Mouse (Mus musculus): Measurements from ENCODE around the gene Icam4. TPM values are rescaled to one million over a fixed set of nuclear protein-coding genes. Genes with fewer than 3 reads are reported as not detected.
"Not testable (repeated sequence)": the region's sequence is repeated elsewhere in the genome, so short reads cannot be mapped to it uniquely, and the experiment has no call there.

Icam4 gene
- polyA plus RNA-seq, 1 experiment from 2014 or later: 25.4 TPM

- Histone ChIP-seq H3K4me2 (0 out of 2 replicates have a peak overlapping the region, but pooled peaks have one; percentile 19), H3K27ac (ENCODE audit: low read depth, low read length) (no peak overlapping the region), H3K36me3 (ENCODE audit: control insufficient read depth, insufficient read depth, low read length) (no peaks in the 10 kb centered on the region), H3K9ac (ENCODE audit: low read depth, low read length) (no peak overlapping the region), H3K27me3 (ENCODE audit: control insufficient read depth, insufficient read depth, low read length) (peaks cover 79% of the 10 kb centered on the region), H3K9me3 (replicated peaks; ENCODE audit: control insufficient read depth, low read length) (no peaks in the 10 kb centered on the region), H3K4me3 (ENCODE audit: low read depth, low read length) (no peak overlapping the region), H3K4me1 (ENCODE audit: control insufficient read depth, insufficient read depth, low read length) (peaks cover 48% of the 10 kb centered on the region)
- 4% methylated on average over 17 of the region's 17 CpGs for WGBS (ENCODE audit: insufficient replicate concordance)
- ATAC-seq (replicated peaks; ENCODE audit: insufficient number of reproducible peaks, low FRiP score, low TSS enrichment): no peak
These were observed 5.4 kb downstream of the Icam4 start for GRCm38 (mm10) chr9:21034481-21035085.

GRCm38 (mm10) chr9:21035586-21035985, 6.4 kb downstream of the Icam4 start:
- Histone ChIP-seq H3K27ac (ENCODE audit: low read depth, low read length) (no peak overlapping the region), H3K9me3 (replicated peaks; ENCODE audit: control insufficient read depth, low read length) (no peaks in the 10 kb centered on the region), H3K9ac (ENCODE audit: low read depth, low read length) (no peak overlapping the region), H3K4me3 (ENCODE audit: low read depth, low read length) (no peak overlapping the region; the same call in 1 of the 2 replicates), H3K36me3 (ENCODE audit: control insufficient read depth, insufficient read depth, low read length) (no peaks in the 10 kb centered on the region), H3K4me1 (ENCODE audit: control insufficient read depth, insufficient read depth, low read length) (peaks cover 38% of the 10 kb centered on the region), H3K27me3 (ENCODE audit: control insufficient read depth, insufficient read depth, low read length) (peaks cover 86% of the 10 kb centered on the region), H3K4me2 (no peak overlapping the region)
- WGBS (ENCODE audit: insufficient replicate concordance): 22% methylated on average over 9 of the region's 9 CpGs
- no peak for ATAC-seq (replicated peaks; ENCODE audit: insufficient number of reproducible peaks, low FRiP score, low TSS enrichment)

DNA sequence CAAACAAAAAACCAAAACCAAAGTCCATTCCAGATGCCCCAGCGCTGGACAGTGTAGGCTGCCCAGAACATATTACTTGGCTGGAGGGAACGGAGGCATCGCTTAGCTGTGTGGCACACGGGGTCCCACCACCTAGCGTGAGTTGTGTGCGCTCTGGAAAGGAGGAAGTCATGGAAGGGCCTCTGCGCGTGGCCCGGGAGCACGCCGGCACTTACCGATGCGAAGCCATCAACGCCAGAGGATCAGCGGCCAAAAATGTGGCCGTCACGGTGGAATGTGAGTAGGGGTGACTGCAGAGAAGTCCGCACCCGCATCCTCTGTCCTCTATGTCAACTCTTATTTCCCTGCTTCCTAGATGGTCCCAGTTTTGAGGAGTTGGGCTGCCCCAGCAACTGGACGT, 7.0 kb downstream of the Icam4 start:
- no peak for ATAC-seq (replicated peaks; ENCODE audit: insufficient number of reproducible peaks, low FRiP score, low TSS enrichment)
- Histone ChIP-seq H3K4me3 (ENCODE audit: low read depth, low read length) (peak overlapping the region; percentile 32), H3K36me3 (ENCODE audit: control insufficient read depth, insufficient read depth, low read length) (no peaks in the 10 kb centered on the region), H3K9me3 (replicated peaks; ENCODE audit: control insufficient read depth, low read length) (no peaks in the 10 kb centered on the region), H3K27me3 (ENCODE audit: control insufficient read depth, insufficient read depth, low read length) (peaks cover 86% of the 10 kb centered on the region), H3K4me2 (peak overlapping the region; percentile 59; the same call in 1 of the 2 replicates), H3K9ac (ENCODE audit: low read depth, low read length) (no peak overlapping the region), H3K4me1 (ENCODE audit: control insufficient read depth, insufficient read depth, low read length) (peaks cover 34% of the 10 kb centered on the region), H3K27ac (ENCODE audit: low read depth, low read length) (no peak overlapping the region)
- WGBS (ENCODE audit: insufficient replicate concordance): 8% methylated on average over 20 of the region's 20 CpGs

DNA sequence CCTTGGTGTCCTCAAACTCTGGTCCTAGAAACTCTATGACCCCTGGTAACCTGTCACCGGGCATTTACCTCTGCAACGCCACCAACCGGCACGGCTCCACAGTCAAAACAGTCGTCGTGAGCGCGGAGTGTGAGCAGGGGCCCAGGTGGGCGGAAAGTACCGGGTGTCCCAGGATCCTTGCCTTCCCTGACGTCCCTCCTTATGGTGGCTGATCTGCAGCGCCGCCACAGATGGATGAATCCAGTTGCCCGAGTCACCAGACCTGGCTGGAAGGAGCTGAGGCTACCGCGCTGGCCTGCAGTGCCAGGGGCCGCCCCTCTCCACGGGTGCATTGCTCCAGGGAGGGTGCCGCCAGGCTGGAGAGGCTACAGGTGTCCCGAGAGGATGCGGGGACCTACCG, 7.5 kb downstream of the Icam4 start:
- Histone ChIP-seq H3K27ac (ENCODE audit: low read depth, low read length) (no peak overlapping the region), H3K9ac (ENCODE audit: low read depth, low read length) (no peak overlapping the region), H3K9me3 (replicated peaks; ENCODE audit: control insufficient read depth, low read length) (no peaks in the 10 kb centered on the region), H3K27me3 (ENCODE audit: control insufficient read depth, insufficient read depth, low read length) (peaks cover 81% of the 10 kb centered on the region), H3K36me3 (ENCODE audit: control insufficient read depth, insufficient read depth, low read length) (no peaks in the 10 kb centered on the region), H3K4me3 (ENCODE audit: low read depth, low read length) (peak overlapping the region; percentile 32), H3K4me1 (ENCODE audit: control insufficient read depth, insufficient read depth, low read length) (peaks cover 30% of the 10 kb centered on the region), H3K4me2 (peak overlapping the region; percentile 59)
- WGBS (ENCODE audit: insufficient replicate concordance): 2% methylated on average over 22 of the region's 22 CpGs
- no peak for ATAC-seq (replicated peaks; ENCODE audit: insufficient number of reproducible peaks, low FRiP score, low TSS enrichment)

DNA sequence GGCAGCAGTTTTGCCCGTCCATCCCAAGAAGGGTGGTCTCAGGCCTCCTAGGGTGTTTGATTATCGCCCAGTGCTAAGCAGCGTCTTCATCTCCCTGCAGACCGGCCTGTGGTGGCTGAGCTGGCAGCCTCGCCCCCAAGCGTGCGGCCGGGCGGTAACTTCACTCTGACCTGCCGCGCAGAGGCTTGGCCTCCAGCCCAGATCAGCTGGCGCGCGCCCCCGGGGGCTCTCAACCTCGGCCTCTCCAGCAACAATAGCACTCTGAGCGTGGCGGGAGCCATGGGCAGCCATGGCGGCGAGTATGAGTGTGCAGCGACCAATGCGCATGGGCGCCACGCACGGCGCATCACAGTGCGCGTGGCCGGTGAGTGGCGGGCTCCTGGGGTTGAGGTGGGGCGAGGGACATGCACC, 8.3 kb downstream of the Icam4 start:
- peak overlapping the region; percentile 59 for H3K4me2 ChIP-seq
- H3K4me1 ChIP-seq (ENCODE audit: control insufficient read depth, insufficient read depth, low read length): peaks cover 24% of the 10 kb centered on the region
- H3K9me3 ChIP-seq (replicated peaks; ENCODE audit: control insufficient read depth, low read length): no peaks in the 10 kb centered on the region
- H3K9ac ChIP-seq (ENCODE audit: low read depth, low read length): peak overlapping the region; percentile 52
- ATAC-seq (replicated peaks; ENCODE audit: insufficient number of reproducible peaks, low FRiP score, low TSS enrichment): no peak; the same call in 1 of the 2 replicates
- no peaks in the 10 kb centered on the region for H3K36me3 ChIP-seq (ENCODE audit: control insufficient read depth, insufficient read depth, low read length)
- WGBS (ENCODE audit: insufficient replicate concordance): 2% methylated on average over 31 of the region's 31 CpGs
- no peak overlapping the region for H3K27ac ChIP-seq (ENCODE audit: low read depth, low read length)
- H3K4me3 ChIP-seq (ENCODE audit: low read depth, low read length): peak overlapping the region; percentile 32
- H3K27me3 ChIP-seq (ENCODE audit: control insufficient read depth, insufficient read depth, low read length): peaks cover 73% of the 10 kb centered on the region

- Histone ChIP-seq H3K36me3 (ENCODE audit: control insufficient read depth, insufficient read depth, low read length) (no peaks in the 10 kb centered on the region), H3K9me3 (replicated peaks; ENCODE audit: control insufficient read depth, low read length) (no peaks in the 10 kb centered on the region), H3K9ac (ENCODE audit: low read depth, low read length) (no peak overlapping the region), H3K27me3 (ENCODE audit: control insufficient read depth, insufficient read depth, low read length) (peaks cover 51% of the 10 kb centered on the region), H3K4me3 (ENCODE audit: low read depth, low read length) (no peak overlapping the region), H3K27ac (ENCODE audit: low read depth, low read length) (no peak overlapping the region), H3K4me2 (no peak overlapping the region), H3K4me1 (ENCODE audit: control insufficient read depth, insufficient read depth, low read length) (peaks cover 17% of the 10 kb centered on the region)
- no peak for ATAC-seq (replicated peaks; ENCODE audit: insufficient number of reproducible peaks, low FRiP score, low TSS enrichment)
- 56% methylated on average over 3 of the region's 3 CpGs for WGBS (ENCODE audit: insufficient replicate concordance)
These were observed 10.6 kb downstream of the Icam4 start for GRCm38 (mm10) chr9:21039779-21040178.

GRCm38 (mm10) chr9:21041308-21041707, 12.1 kb downstream of the Icam4 start:
- Histone ChIP-seq H3K27me3 (ENCODE audit: control insufficient read depth, insufficient read depth, low read length) (peaks cover 36% of the 10 kb centered on the region), H3K36me3 (ENCODE audit: control insufficient read depth, insufficient read depth, low read length) (no peaks in the 10 kb centered on the region), H3K9ac (ENCODE audit: low read depth, low read length) (no peak overlapping the region), H3K4me3 (ENCODE audit: low read depth, low read length) (no peak overlapping the region), H3K4me1 (ENCODE audit: control insufficient read depth, insufficient read depth, low read length) (peaks cover 16% of the 10 kb centered on the region), H3K27ac (ENCODE audit: low read depth, low read length) (no peak overlapping the region), H3K4me2 (no peak overlapping the region), H3K9me3 (replicated peaks; ENCODE audit: control insufficient read depth, low read length) (no peaks in the 10 kb centered on the region)
- ATAC-seq (replicated peaks; ENCODE audit: insufficient number of reproducible peaks, low FRiP score, low TSS enrichment): no peak
- 40% methylated on average over 4 of the region's 4 CpGs for WGBS (ENCODE audit: insufficient replicate concordance)

- no peak overlapping the region for H3K4me2 ChIP-seq
- no peak overlapping the region for H3K9ac ChIP-seq (ENCODE audit: low read depth, low read length)
- no peak overlapping the region for H3K4me3 ChIP-seq (ENCODE audit: low read depth, low read length)
- no peak overlapping the region for H3K27ac ChIP-seq (ENCODE audit: low read depth, low read length)
- peaks cover 17% of the 10 kb centered on the region for H3K27me3 ChIP-seq (ENCODE audit: control insufficient read depth, insufficient read depth, low read length)
- H3K9me3 ChIP-seq (replicated peaks; ENCODE audit: control insufficient read depth, low read length): no peaks in the 10 kb centered on the region
- no peaks in the 10 kb centered on the region for H3K4me1 ChIP-seq (ENCODE audit: control insufficient read depth, insufficient read depth, low read length)
- 76% methylated on average over 4 of the region's 4 CpGs for WGBS (ENCODE audit: insufficient replicate concordance)
- no peaks in the 10 kb centered on the region for H3K36me3 ChIP-seq (ENCODE audit: control insufficient read depth, insufficient read depth, low read length)
- ATAC-seq (replicated peaks; ENCODE audit: insufficient number of reproducible peaks, low FRiP score, low TSS enrichment): no peak
These were observed 14.4 kb downstream of the Icam4 start for GRCm38 (mm10) chr9:21043563-21043962.

GRCm38 (mm10) chr9:21044785-21045184, 15.6 kb downstream of the Icam4 start:
- H3K27me3 ChIP-seq (ENCODE audit: control insufficient read depth, insufficient read depth, low read length): peaks cover 12% of the 10 kb centered on the region
- not testable (repeated sequence) for H3K36me3 ChIP-seq (ENCODE audit: control insufficient read depth, insufficient read depth, low read length); H3K27ac ChIP-seq (ENCODE audit: low read depth, low read length); ATAC-seq (replicated peaks; ENCODE audit: insufficient number of reproducible peaks, low FRiP score, low TSS enrichment); H3K9ac ChIP-seq (ENCODE audit: low read depth, low read length); H3K4me2 ChIP-seq; H3K4me1 ChIP-seq (ENCODE audit: control insufficient read depth, insufficient read depth, low read length); H3K9me3 ChIP-seq (replicated peaks; ENCODE audit: control insufficient read depth, low read length); H3K4me3 ChIP-seq (ENCODE audit: low read depth, low read length)
- 80% methylated on average over 1 of the region's 1 CpGs for WGBS (ENCODE audit: insufficient replicate concordance)

All from heart, embryonic 11.5 days (tissue).